In the genomic region with DNA sequence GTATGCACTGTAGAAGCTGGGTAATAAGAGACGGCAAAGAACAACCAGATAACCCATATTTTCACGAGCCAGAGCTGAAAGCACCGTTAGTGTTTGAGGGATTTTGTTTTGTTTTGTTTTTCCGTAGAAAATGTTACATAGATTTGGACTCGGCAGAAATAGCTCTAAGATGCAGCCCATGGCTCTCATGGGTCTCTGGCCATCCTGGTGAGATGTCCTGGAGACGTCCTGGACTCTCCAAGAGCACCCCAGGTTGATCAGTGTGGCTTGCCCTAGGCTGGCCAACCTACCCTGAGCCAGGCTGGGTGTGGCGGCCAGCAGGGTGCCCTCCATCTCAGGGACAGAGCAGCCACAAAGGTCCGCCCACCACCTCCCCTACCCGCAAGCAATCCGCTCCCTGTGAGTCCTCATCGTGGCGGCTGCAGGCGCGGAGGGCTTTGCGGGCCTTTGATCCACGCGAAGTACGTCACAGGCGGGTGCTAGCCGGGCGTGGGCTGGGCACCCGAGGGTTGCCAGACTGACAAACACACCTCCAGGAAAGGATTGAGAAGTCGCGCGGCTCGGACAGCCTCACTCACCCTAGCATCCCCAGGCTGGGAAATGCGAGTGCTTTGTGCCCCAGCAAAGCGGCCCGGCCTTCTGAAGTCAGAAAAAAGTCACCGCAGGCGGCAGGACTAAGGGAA, we compare ENCODE assay signal across 8 mouse cellular contexts. TPM values are rescaled to one million over a fixed set of nuclear protein-coding genes. Genes with fewer than 3 reads are reported as not detected.
DNase-seq lines count a peak whose midpoint lies in the region; ATAC-seq and TF ChIP-seq lines count a peak whose summit lies in the region.

No protein-coding gene starts in this region.

- ATAC-seq in lung, embryonic 14.5 days (ENCODE audit: insufficient read depth), result peak; percentile 9; the same call in 1 of the 2 replicates
- ATAC-seq in common myeloid progenitor, adult 5-6 weeks (replicated peaks; ENCODE audit: low read depth, poor library complexity, severe bottlenecking), result peak; percentile 53
- no peak for ATAC-seq in heart, embryonic 16.5 days (replicated peaks; ENCODE audit: extremely low read depth, insufficient read depth, low FRiP score)
- 0 out of 2 replicates have a peak, but pooled peaks have one; percentile 8 for ATAC-seq in lung, postnatal 0 days
- no peak for ATAC-seq in stomach, embryonic 15.5 days (ENCODE audit: insufficient read depth, low FRiP score, low read depth)
- no peak for ATAC-seq in inflammation-experienced regulatory T-cells, adult 6 months

- no peaks in the 10 kb centered on the region for H3K36me3 ChIP-seq in lung, embryonic 14.5 days (ENCODE audit: insufficient read depth)
- H3K36me3 ChIP-seq in heart, embryonic 16.5 days (ENCODE audit: control insufficient read depth, insufficient read depth), result no peaks in the 10 kb centered on the region
- no peaks in the 10 kb centered on the region for H3K36me3 ChIP-seq in lung, postnatal 0 days (ENCODE audit: insufficient read depth, low read length)
- no peaks in the 10 kb centered on the region for H3K36me3 ChIP-seq in stomach, embryonic 15.5 days

- H3K4me3 ChIP-seq in lung, embryonic 14.5 days (ENCODE audit: low read depth, low read length), result peak overlapping the region; percentile 33
- no peak overlapping the region for H3K4me3 ChIP-seq in lung, adult 2 months (replicated peaks; ENCODE audit: extremely low read depth, low read depth, low read length)
- H3K4me3 ChIP-seq in heart, embryonic 16.5 days (ENCODE audit: low read length), result peak overlapping the region; percentile 47
- peak overlapping the region; percentile 23; the same call in 1 of the 2 replicates for H3K4me3 ChIP-seq in lung, postnatal 0 days (ENCODE audit: low read depth, low read length)
- H3K4me3 ChIP-seq in stomach, embryonic 15.5 days (replicated peaks), result peak overlapping the region; percentile 31

- H3K27me3 ChIP-seq in lung, embryonic 14.5 days (ENCODE audit: insufficient read depth, low read length), result peaks cover 41% of the 10 kb centered on the region
- peaks cover 16% of the 10 kb centered on the region for H3K27me3 ChIP-seq in heart, embryonic 16.5 days (ENCODE audit: control insufficient read depth, insufficient read depth, low read length)
- H3K27me3 ChIP-seq in lung, postnatal 0 days (replicated peaks; ENCODE audit: insufficient read depth, low read length), result peaks cover 13% of the 10 kb centered on the region; the same call in 1 of the 2 replicates
- H3K27me3 ChIP-seq in stomach, embryonic 15.5 days (replicated peaks), result peaks cover 21% of the 10 kb centered on the region; the same call in 1 of the 2 replicates

- H3K9me3 ChIP-seq in lung, embryonic 14.5 days (ENCODE audit: low read depth, low read length), result no peaks in the 10 kb centered on the region
- H3K9me3 ChIP-seq in heart, embryonic 16.5 days (replicated peaks; ENCODE audit: control insufficient read depth, low read length), result no peaks in the 10 kb centered on the region
- H3K9me3 ChIP-seq in lung, postnatal 0 days (ENCODE audit: low read length), result no peaks in the 10 kb centered on the region
- no peaks in the 10 kb centered on the region for H3K9me3 ChIP-seq in stomach, embryonic 15.5 days

- no peak for TF ChIP-seq EP300 in lung, postnatal 0 days (IDR thresholded peaks at IDR 0.05)

- H3K4me2 ChIP-seq in lung, embryonic 14.5 days, result peak overlapping the region; percentile 67
- peak overlapping the region; percentile 60 for H3K4me2 ChIP-seq in heart, embryonic 16.5 days (ENCODE audit: low read depth, low read length)
- H3K4me2 ChIP-seq in lung, postnatal 0 days (replicated peaks; ENCODE audit: low read depth, low read length), result peak overlapping the region; percentile 48
- peak overlapping the region; percentile 63 for H3K4me2 ChIP-seq in stomach, embryonic 15.5 days

- no peak for TF ChIP-seq CTCF in lung, embryonic 14.5 days (IDR thresholded peaks at IDR 0.05; ENCODE audit: low read depth)
- TF ChIP-seq CTCF in lung, adult 2 months (IDR thresholded peaks at IDR 0.05; ENCODE audit: insufficient read depth, low read length), result no peak
- no peak for TF ChIP-seq CTCF in lung, postnatal 0 days (IDR thresholded peaks at IDR 0.05)

- TF ChIP-seq POLR2A in lung, adult 2 months (IDR thresholded peaks at IDR 0.05; ENCODE audit: borderline replicate concordance, extremely low read depth, low read depth, low read length), result no peak

- peak overlapping the region; percentile 49 for H3K9ac ChIP-seq in lung, embryonic 14.5 days
- H3K9ac ChIP-seq in heart, embryonic 16.5 days (ENCODE audit: low read length), result peak overlapping the region; percentile 67
- no peak overlapping the region for H3K9ac ChIP-seq in lung, postnatal 0 days (replicated peaks; ENCODE audit: low read depth)
- peak overlapping the region; percentile 17; the same call in 1 of the 2 replicates for H3K9ac ChIP-seq in stomach, embryonic 15.5 days

- peak; percentile 50 for DNase-seq in lung, embryonic 14.5 days
- DNase-seq in lung, adult 2 months, result no peak
- DNase-seq in lung, postnatal 0 days (ENCODE audit: low spot score), result no peak
- DNase-seq in gastrocnemius, postnatal 10 days, result no peak

- peaks cover 18% of the 10 kb centered on the region for H3K4me1 ChIP-seq in lung, embryonic 14.5 days (ENCODE audit: insufficient read depth)
- peaks cover 12% of the 10 kb centered on the region for H3K4me1 ChIP-seq in lung, adult 2 months (ENCODE audit: control insufficient read depth, insufficient read depth, low read length)
- peaks cover 28% of the 10 kb centered on the region for H3K4me1 ChIP-seq in heart, embryonic 16.5 days (ENCODE audit: control insufficient read depth, insufficient read depth, low read length)
- peaks cover 5% of the 10 kb centered on the region for H3K4me1 ChIP-seq in lung, postnatal 0 days (ENCODE audit: insufficient read depth, low read depth, low read length)
- peaks cover 30% of the 10 kb centered on the region for H3K4me1 ChIP-seq in stomach, embryonic 15.5 days

- 12% methylated on average over 31 of the region's 31 CpGs for WGBS in lung, embryonic 14.5 days
- WGBS in lung, adult 2 months, result 25% methylated on average over 31 of the region's 31 CpGs
- 13% methylated on average over 31 of the region's 31 CpGs for WGBS in heart, embryonic 16.5 days
- WGBS in lung, postnatal 0 days, result 18% methylated on average over 31 of the region's 31 CpGs
- 18% methylated on average over 31 of the region's 31 CpGs for WGBS in stomach, embryonic 15.5 days

- H3K27ac ChIP-seq in lung, embryonic 14.5 days (ENCODE audit: low read depth), result no peak overlapping the region
- H3K27ac ChIP-seq in heart, embryonic 16.5 days (ENCODE audit: low read length), result no peak overlapping the region
- no peak overlapping the region for H3K27ac ChIP-seq in lung, postnatal 0 days (ENCODE audit: low read length)
- no peak overlapping the region for H3K27ac ChIP-seq in stomach, embryonic 15.5 days

RNA-seq across cellular contexts. Expression of gene Cd247, which starts 52.2 kb away (rescaled TPM):
- 1.1 and 1.5 TPM in 2 replicates for polyA plus RNA-seq in lung, embryonic 14.5 days (2014; fragmentation: Nextera tagmentation; extraction: Ambion mirVana)
- polyA plus RNA-seq in lung, adult 2 months (2012; rRNA removed), result 8.7 and 10.7 TPM in 2 replicates
- total RNA-seq in common myeloid progenitor, adult 5-6 weeks (2017), result 1.2 and 1.9 TPM in 2 replicates
- polyA plus RNA-seq in heart, embryonic 16.5 days (2015; fragmentation: Nextera tagmentation; extraction: Ambion mirVana), result 3.9 and 12.8 TPM in 2 replicates
- polyA plus RNA-seq in lung, postnatal 0 days (2015; fragmentation: Nextera tagmentation; extraction: Ambion mirVana), result 1.3 and 1.5 TPM in 2 replicates
- polyA plus RNA-seq in stomach, embryonic 15.5 days (2015; fragmentation: Nextera tagmentation; extraction: Ambion mirVana), result 0.55 and 0.73 TPM in 2 replicates
- total RNA-seq in gastrocnemius, postnatal 10 days (2021), result 1 to 10 TPM; 1.6 to 1.9 TPM
- polyA plus RNA-seq in inflammation-experienced regulatory T-cells, adult 6 months (2017; shearing (Covaris generic)), result 100 to 1,000 TPM; 373 to 445 (median 435) TPM

Comparison
In these comparisons a context has a peak if more than half of its experiments do, and no peak if none do; other contexts are left out.
1. ATAC-seq: peak in lung, embryonic 14.5 days (single experiment), common myeloid progenitor, adult 5-6 weeks (single experiment) and lung, postnatal 0 days (single experiment); none in heart, embryonic 16.5 days (single experiment), stomach, embryonic 15.5 days (single experiment) and inflammation-experienced regulatory T-cells, adult 6 months (single experiment).
2. RNA of gene Cd247, which starts 52.2 kb away (polyA plus RNA-seq): 373 to 445 TPM in inflammation-experienced regulatory T-cells, adult 6 months; 3.9 to 12.8 TPM in heart, embryonic 16.5 days, 8.7 to 10.7 TPM in lung, adult 2 months, 1.1 to 1.5 TPM in lung, embryonic 14.5 days, 1.3 to 1.5 TPM in lung, postnatal 0 days and 0.55 to 0.73 TPM in stomach, embryonic 15.5 days; every median in the first group is over 10 times any median in the second.
3. Peak in every context shown above with its lines, with median percentiles within 50 percentile points of each other: H3K4me2 ChIP-seq.